Mouse (Mus musculus) myocyte (in vitro differentiated cells): Measurements from ENCODE around the gene Olfr130.

ENCODE experiments used
- MAX ChIP-seq: IDR thresholded peaks from one replicate; pipeline ENCODE4 v1.6.1; 2011; ENCODE audit warnings: low read depth, mild to moderate bottlenecking, control low read depth
- MYOG ChIP-seq, 3 experiments: IDR thresholded peaks; one replicate each; pipeline ENCODE4 v1.6.1; 2011; ENCODE audit warnings: control low read depth in 2 of 3, low read depth in 2 of 3, mild to moderate bottlenecking in 2 of 3; ENCODE audit not compliant: insufficient read length in 2 of 3, control insufficient read depth in 1 of 3, insufficient read depth in 1 of 3
- POLR2A ChIP-seq: IDR thresholded peaks from one replicate; pipeline ENCODE4 v1.6.1; 2011; ENCODE audit warnings: low read depth, mild to moderate bottlenecking, control low read depth, moderate library complexity; ENCODE audit not compliant: insufficient read length
- POLR2AphosphoS2 ChIP-seq: IDR thresholded peaks from one replicate; pipeline ENCODE4 v1.6.1; 2011; ENCODE audit warnings: low read depth, control low read depth; ENCODE audit not compliant: insufficient read length
- REST ChIP-seq: IDR thresholded peaks from one replicate; pipeline ENCODE4 v1.6.1; 2011; ENCODE audit warnings: mild to moderate bottlenecking, control low read depth, moderate library complexity; ENCODE audit not compliant: insufficient read depth, insufficient read length

GRCm38 (mm10) chr17:38016341-38016740 is 47.4 kb upstream of the Olfr130 start:
- TF ChIP-seq POLR2A (no peak), REST (no peak), MAX (no peak), POLR2AphosphoS2 (no peak), MYOG (IDR thresholded peaks at IDR 0.05; ENCODE audit: control insufficient read depth in 1 of 3, insufficient read depth in 1 of 3, insufficient read length in 2 of 3, low read depth in 2 of 3) (no peak)
